Mouse (Mus musculus) mature B cell (primary cell): ENCODE results near the gene Ypel4.

Source experiments
- in situ Hi-C: fragments of 300-500 bp; cut with MboI; formaldehyde crosslinking; loops from 2 replicates; pipeline ENCODE4 v1.14.3; 2019

The Ypel4 gene

DNA sequence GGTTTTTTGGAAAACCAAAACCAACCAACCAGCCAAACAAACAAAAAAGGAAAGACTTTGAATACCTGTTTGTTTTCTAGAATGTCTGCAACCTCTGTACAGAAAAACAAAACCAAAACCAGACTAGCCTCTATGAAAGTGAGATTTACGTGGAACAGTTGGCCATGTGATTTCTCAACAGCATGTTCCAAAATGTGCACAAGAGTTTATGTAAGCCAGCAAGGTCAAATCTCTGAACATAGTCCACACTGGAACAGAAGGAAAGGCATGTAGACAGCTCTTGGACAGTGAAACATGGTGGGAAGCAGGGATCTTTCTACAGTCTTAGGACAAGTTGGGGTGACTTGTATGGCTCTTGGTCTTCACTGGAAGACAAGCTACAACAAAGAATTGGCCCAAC, 28.0 kb downstream of the Ypel4 start:
- in situ Hi-C loops = no loop called here

DNA sequence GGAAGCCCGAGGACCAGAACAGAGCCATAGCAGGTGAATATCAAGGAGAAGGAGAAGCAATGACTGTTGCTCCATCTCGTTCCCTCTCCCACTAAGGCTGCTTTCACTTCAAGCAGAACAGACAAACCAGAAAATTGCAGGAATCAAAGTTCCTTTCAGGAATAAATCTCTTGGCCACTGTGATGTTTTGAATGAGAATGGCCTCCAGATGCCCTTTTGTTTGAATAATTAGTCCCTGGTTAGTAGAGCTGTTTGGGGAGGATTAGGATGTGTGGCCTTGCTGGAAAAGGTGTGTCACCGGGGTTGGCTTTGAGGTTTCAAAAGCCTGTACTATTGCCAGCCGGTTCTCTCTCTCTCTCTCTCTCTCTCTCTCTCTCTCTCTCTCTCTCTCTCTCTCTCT, 28.4 kb downstream of the Ypel4 start:
- in situ Hi-C loops = no loop called here

DNA sequence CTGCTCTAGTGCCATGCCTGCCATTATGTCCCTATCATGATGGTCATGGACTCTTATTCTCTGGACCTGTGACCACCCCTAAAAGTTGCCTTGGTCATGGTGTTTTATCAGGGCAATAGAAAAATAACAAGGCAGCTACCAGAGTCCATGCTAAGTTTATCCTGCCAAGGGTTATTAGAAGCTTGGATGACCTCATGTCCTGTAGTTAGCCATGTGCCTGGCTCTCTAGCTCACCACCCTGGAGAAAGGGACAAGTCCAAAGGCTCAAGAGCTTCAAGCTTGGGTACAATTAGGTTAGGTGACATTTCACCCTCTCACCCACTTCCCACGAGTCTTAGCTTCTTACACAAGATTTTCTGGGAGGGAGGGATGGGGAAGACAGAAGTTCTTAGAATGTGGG, 29.0 kb downstream of the Ypel4 start:
- in situ Hi-C loops = no loop called here

DNA sequence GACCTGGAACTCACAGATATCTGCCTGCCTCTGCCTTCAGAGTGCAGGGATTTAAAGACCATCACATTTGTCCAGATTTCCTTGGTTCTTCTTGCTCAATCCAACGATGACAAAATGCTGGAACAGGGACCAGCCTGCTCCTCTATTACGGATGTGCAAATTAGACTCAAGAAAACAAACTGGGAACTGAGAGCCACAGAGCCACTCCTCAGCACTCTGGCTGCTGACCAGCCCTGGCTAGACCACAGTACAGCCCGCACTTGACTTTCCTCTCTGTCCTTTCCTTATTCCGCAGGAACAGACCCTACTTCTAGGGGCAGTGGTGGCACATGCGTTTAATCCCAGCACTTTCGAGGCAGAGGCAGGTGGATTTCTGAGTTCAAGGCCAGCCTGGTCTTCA, 36.6 kb downstream of the Ypel4 start:
- in situ Hi-C loops = no loop called here

DNA sequence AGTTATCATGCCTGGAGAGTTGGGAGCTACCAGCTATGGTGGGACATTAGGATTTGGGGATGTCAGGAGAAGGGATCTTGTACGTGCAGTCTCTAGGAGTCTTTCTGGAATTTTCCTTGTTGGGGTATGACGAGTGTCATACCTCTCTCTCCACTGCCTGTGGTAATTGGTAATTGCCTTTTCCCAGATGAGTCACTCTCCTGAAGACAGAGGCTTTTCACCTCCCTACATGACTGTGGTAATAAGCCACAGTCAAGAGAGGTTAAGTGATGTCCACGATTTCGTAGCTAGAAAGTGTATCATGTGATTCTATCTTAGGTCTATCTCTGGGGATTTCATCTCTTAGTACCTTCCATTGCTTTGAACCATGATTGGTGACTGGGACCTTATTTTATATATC, 38.6 kb downstream of the Ypel4 start:
- in situ Hi-C loops = no loop called here

DNA sequence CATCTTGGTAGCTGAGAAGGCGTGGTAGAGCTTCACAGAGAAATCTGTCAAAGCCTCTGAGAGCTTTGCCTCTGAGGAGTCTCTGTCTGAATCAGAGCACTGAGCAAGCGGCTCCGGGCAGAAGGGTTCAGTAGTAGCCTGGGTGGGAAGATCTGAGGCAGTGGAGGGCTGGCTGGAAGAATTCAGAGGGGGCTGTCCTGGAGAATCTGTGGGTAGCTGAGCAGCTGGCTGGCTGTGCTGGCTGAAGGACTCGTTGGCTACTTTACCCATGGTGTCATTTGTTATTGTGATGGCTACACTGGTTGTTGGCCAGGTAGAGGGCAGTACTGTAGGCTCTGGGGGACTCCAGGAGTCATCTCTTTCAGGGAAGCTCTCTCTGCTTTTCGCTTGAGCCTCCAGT, 39.3 kb downstream of the Ypel4 start:
- in situ Hi-C loops = no loop called here

DNA sequence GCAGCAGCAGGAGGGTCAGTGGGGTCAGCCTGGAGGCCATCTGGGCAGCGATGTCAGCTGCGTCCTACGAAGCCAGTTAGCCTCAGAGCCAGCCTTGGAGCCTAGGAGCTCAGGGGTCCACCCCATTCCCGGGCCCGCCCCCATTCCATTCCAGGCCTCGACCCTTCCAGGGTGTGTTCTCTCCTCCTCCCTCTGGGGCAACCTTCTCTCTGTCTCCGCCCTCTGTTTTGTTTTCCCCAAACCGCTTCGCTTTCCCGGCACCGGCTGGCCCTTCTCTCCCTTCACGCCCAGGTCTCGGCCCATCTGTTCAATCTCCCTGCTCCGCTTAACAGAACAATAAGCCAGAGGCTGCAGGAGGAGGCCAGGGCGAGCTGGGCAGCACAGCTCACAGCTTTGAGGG, 40.9 kb downstream of the Ypel4 start:
- in situ Hi-C loops = no loop called here

DNA sequence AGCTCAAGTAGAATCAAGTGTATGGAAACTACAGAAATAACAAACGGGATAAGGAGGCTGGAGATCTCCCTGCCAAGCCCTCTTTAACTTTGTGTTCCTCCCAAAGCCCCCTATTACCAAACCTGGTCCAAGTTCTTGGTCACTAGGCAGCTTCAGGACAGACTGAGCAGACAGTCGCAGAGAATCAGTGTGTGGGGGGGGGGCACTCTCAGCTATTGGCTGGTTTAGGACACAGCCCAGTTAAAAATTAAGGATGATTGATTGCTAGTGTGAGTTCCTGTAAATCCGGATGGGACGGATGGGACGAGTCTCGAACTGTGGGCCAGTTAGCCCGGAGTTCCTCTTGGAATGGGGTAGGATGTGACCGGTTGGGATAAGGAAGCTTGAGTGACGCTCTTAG, 41.4 kb downstream of the Ypel4 start, which contains the start of gene Serping1:
TSS of gene Serping1 (minus strand) at position 204 of the 400 bp plus-strand sequence.
- in situ Hi-C loops = no loop called here

DNA sequence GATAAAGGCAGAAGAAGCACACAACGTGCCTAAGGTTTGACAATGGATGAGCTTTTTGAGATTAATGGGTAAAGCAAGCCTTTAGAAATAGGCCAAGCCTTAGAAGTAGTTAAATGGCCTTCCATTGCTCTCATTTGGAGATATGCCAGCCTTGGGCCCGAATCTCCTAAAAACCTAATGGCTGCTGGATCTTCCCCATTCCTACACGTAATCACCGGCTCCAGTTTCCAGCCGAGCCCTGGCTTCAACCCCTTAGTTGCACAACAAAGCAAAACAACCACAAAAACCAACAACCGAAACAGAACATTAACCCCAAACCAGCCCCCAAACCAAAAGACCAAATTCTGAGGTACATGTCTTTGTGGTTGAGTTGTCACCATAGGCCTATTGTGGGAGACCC, 41.8 kb downstream of the Ypel4 start:
- in situ Hi-C loops = no loop called here

DNA sequence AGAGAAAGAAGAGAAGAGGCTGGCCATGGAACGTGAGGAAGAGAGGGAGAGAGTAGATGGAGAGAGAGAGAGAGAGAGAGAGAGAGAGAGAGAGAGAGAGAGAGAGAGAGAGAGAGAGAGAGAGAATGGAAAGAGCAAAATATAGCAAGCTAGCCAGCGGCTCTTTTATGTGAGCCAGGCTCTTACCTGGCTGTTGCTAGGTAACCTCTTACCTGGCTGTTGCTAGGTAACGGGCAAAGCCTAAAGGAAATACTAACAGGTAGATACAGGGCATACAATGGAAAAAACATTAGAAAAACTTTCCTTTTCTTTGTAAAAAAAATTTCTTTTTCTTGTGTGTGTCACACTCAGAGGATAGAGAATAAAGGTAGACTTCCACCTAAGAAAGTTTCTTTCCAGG, 43.8 kb downstream of the Ypel4 start:
- in situ Hi-C loops = no loop called here

DNA sequence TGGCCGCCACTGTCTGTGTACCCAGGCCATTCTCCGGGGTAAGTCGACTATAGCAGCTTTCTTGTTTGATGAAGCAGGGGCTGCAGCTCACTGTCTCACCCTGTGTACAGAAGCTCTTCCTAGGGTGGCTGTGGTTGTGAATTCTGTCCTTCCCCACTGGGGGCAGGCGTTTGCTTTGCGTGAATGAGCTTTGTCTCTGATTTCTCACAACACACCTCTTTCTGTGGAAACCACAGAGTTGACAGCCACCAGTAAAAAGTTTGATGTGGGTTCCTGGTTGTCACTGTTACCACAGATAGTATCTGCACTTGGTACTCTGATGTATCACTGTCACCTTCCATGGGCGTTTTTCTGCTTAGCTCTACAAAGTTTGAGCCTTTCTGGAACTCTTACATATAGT, 45.4 kb downstream of the Ypel4 start:
- in situ Hi-C loops = no loop called here

DNA sequence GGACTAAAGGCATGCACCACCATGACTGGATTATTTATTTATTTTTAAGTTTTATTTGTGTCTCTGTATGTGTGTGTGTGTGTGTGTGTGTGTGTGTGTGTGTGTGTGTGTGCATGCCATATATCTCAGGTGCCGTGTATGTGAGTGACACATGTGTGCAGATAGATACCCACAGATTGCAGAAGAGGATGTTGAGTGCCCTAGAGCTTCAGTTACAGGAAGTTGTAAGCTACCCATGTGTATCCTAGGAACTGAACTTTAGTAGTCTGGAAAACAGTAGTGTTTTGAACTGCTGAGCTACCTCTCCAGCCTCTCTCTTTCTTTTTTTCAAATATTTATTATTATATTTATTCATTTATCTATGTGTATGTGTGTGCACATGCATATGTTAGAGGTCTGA, 49.5 kb downstream of the Ypel4 start:
- in situ Hi-C loops = no loop called here

DNA sequence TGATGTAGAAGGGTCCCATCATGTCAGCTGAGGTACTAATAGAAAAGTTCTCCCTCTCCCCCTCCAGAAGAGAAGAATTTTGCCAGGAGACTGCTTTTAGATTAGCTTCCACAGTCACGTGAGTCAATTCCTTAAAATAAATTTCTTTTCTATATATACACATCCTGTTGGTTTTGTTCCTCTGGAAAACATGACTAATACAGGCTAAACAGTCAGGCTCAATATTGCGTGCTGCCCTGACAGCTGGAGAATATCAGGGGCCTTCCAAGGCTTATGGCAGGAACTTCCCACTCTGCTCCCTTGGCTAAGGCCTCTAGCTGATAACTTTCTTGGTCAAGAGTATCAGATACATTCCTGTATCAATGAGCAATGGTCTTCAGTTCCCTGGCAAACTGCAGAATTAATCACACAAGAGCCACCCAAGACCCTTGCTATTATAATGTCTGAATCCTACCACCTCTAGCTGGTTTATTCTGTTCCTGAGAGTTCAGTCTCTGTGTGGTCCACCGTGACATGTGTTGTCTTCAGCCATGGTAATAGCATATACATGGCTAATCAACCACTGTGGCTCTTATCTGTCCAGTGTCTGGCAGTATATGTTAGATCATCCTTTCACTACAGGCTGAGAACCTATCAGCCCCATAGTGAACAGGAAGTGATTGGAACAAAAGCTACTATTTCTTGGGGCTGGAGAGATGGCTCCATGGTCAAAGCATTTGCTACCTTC, 50.1 kb downstream of the Ypel4 start:
- in situ Hi-C loops = no loop called here
